Mouse (Mus musculus) embryonic fibroblast, embryonic 13.5 days (primary cell): Measurements from ENCODE around the gene Clybl.

Source experiments
- CTCF ChIP-seq: IDR thresholded peaks from 2 replicates; pipeline ENCODE4 v1.5.1; 2011; ENCODE audit warnings: mild to moderate bottlenecking, control low read depth, low read length, moderate library complexity, borderline replicate concordance; ENCODE audit not compliant: insufficient read depth
- POLR2A ChIP-seq: IDR thresholded peaks from 2 replicates; pipeline ENCODE4 v1.6.1; 2011; ENCODE audit warnings: low read depth, mild to moderate bottlenecking, control low read depth, low read length, moderate library complexity

- TF ChIP-seq CTCF = no peak
- no peak for TF ChIP-seq POLR2A
Measured at GRCm38 (mm10) chr14:122404596-122405154, 223.2 kb downstream of the Clybl start.
